Mouse (Mus musculus) heart, embryonic 12.5 days (tissue): Measurements from ENCODE around the gene Plod2. TPM values are rescaled to one million over a fixed set of nuclear protein-coding genes. Genes with fewer than 3 reads are reported as not detected.

ENCODE experiments used
- ATAC-seq: fragments of 200-750 bp; cut with Nextera tagmentation; 2 replicates; pipeline ENCODE4 v1.8.0; 2017; ENCODE audit warnings: moderate TSS enrichment, moderate library complexity; ENCODE audit not compliant: insufficient number of reproducible peaks, low FRiP score
- H3K27ac ChIP-seq: fragments of 300-500 bp; sonication (generic); 2 replicates; pipeline ENCODE4 v1.5.1; 2016; ENCODE audit warnings: mild to moderate bottlenecking, moderate library complexity; ENCODE audit not compliant: poor library complexity, severe bottlenecking
- H3K27me3 ChIP-seq: fragments of 300-500 bp; sonication (generic); replicated peaks from 2 replicates; pipeline ENCODE4 v1.6.1; 2016; ENCODE audit warnings: mild to moderate bottlenecking, moderate library complexity
- H3K36me3 ChIP-seq: fragments of 300-500 bp; sonication (generic); 2 replicates; pipeline ENCODE4 v1.6.1; 2016; ENCODE audit warnings: mild to moderate bottlenecking, moderate library complexity
- H3K4me1 ChIP-seq: fragments of 300-500 bp; sonication (generic); replicated peaks from 2 replicates; pipeline ENCODE4 v1.6.1; 2016; ENCODE audit warnings: mild to moderate bottlenecking
- H3K4me2 ChIP-seq: fragments of 300-500 bp; sonication (generic); 2 replicates; pipeline ENCODE4 v1.6.1; 2016; ENCODE audit warnings: mild to moderate bottlenecking, moderate library complexity
- H3K4me3 ChIP-seq: fragments of 300-500 bp; sonication (generic); 2 replicates; pipeline ENCODE4 v1.5.1; 2016; ENCODE audit warnings: mild to moderate bottlenecking
- H3K9ac ChIP-seq: fragments of 300-500 bp; sonication (generic); 2 replicates; pipeline ENCODE4 v1.6.1; 2016; ENCODE audit warnings: mild to moderate bottlenecking, moderate library complexity
- H3K9me3 ChIP-seq: fragments of 300-500 bp; sonication (generic); replicated peaks from 2 replicates; pipeline ENCODE4 v1.6.1; 2016; ENCODE audit warnings: mild to moderate bottlenecking, moderate library complexity
- WGBS: fragments of 180-500 bp; shearing (Covaris S2); methylation state at CpG from one replicate; pipeline ENCODE4 v1.1.7; 2016; 5-methylcytosine and 5-hydroxymethylcytosine counted together
- polyA plus RNA-seq: library from polyadenylated mRNA; unstranded; fragments of >200 nt; fragmentation: Nextera tagmentation; extraction: Ambion mirVana; gene quantifications from 2 replicates; pipeline ENCODE4 v1.2.1, GENCODE M21; 2016

Gene Plod2
- polyA plus RNA-seq = 47.1 and 48.6 TPM in 2 replicates

GRCm38 (mm10) chr9:92541977-92542561 lies at the start of gene Plod2:
Gene Plod2, plus strand, starts transcription at chr9:92542223.
- Histone ChIP-seq H3K4me3 (peak within 1 kb of the TSS; percentile 74), H3K4me2 (peak within 1 kb of the TSS; percentile 79), H3K4me1 (peaks cover 12% of the 10 kb centered on the region), H3K9me3 (no peaks in the 10 kb centered on the region), H3K36me3 (no peaks in the 10 kb centered on the region), H3K9ac (peak within 1 kb of the TSS; percentile 86), H3K27me3 (no peaks in the 10 kb centered on the region), H3K27ac (peak within 1 kb of the TSS; percentile 74)
- WGBS = 0% methylated on average over 63 of the region's 67 CpGs
- peak; percentile 95 for ATAC-seq

GRCm38 (mm10) chr9:92499710-92500410 lies 42.2 kb upstream of the Plod2 start:
- Histone ChIP-seq H3K9me3 (no peaks in the 10 kb centered on the region), H3K36me3 (no peaks in the 10 kb centered on the region), H3K4me3 (no peak overlapping the region), H3K9ac (no peak overlapping the region), H3K27ac (no peak overlapping the region), H3K4me1 (no peaks in the 10 kb centered on the region), H3K4me2 (no peak overlapping the region), H3K27me3 (no peaks in the 10 kb centered on the region)
- ATAC-seq = no peak
- 43% methylated on average over 12 of the region's 12 CpGs for WGBS

- H3K4me1 ChIP-seq = no peaks in the 10 kb centered on the region
- H3K4me3 ChIP-seq = no peak overlapping the region
- no peak overlapping the region for H3K4me2 ChIP-seq
- WGBS = 71% methylated on average over 3 of the region's 3 CpGs
- H3K9ac ChIP-seq = no peak overlapping the region
- H3K27ac ChIP-seq = no peak overlapping the region
- H3K9me3 ChIP-seq = no peaks in the 10 kb centered on the region
- no peak for ATAC-seq
- H3K36me3 ChIP-seq = no peaks in the 10 kb centered on the region
- H3K27me3 ChIP-seq = no peaks in the 10 kb centered on the region
Measured at GRCm38 (mm10) chr9:92504256-92504655, 37.8 kb upstream of the Plod2 start.

- H3K27ac ChIP-seq = no peak overlapping the region
- no peak overlapping the region for H3K4me3 ChIP-seq
- H3K4me1 ChIP-seq = no peaks in the 10 kb centered on the region
- 68% methylated on average over 1 of the region's 1 CpGs for WGBS
- H3K9ac ChIP-seq = no peak overlapping the region
- no peaks in the 10 kb centered on the region for H3K36me3 ChIP-seq
- H3K9me3 ChIP-seq = no peaks in the 10 kb centered on the region
- ATAC-seq = no peak
- H3K4me2 ChIP-seq = no peak overlapping the region
- H3K27me3 ChIP-seq = no peaks in the 10 kb centered on the region
Measured at GRCm38 (mm10) chr9:92504889-92505288, 37.1 kb upstream of the Plod2 start.

- no peaks in the 10 kb centered on the region for H3K4me1 ChIP-seq
- no peak overlapping the region for H3K4me3 ChIP-seq
- no peaks in the 10 kb centered on the region for H3K9me3 ChIP-seq
- no peak for ATAC-seq
- H3K27ac ChIP-seq = no peak overlapping the region
- H3K4me2 ChIP-seq = no peak overlapping the region
- H3K36me3 ChIP-seq = no peaks in the 10 kb centered on the region
- H3K9ac ChIP-seq = no peak overlapping the region
- H3K27me3 ChIP-seq = no peaks in the 10 kb centered on the region
Measured at GRCm38 (mm10) chr9:92511696-92512095, 30.3 kb upstream of the Plod2 start.

GRCm38 (mm10) chr9:92517036-92517435 lies 25.0 kb upstream of the Plod2 start:
- peaks cover 4% of the 10 kb centered on the region; the same call in 1 of the 2 replicates for H3K36me3 ChIP-seq
- no peak for ATAC-seq
- H3K4me2 ChIP-seq = no peak overlapping the region
- no peaks in the 10 kb centered on the region for H3K4me1 ChIP-seq
- WGBS = 91% methylated on average over 12 of the region's 12 CpGs
- no peak overlapping the region for H3K27ac ChIP-seq
- H3K9me3 ChIP-seq = peaks cover 6% of the 10 kb centered on the region
- H3K27me3 ChIP-seq = no peaks in the 10 kb centered on the region
- H3K4me3 ChIP-seq = no peak overlapping the region
- no peak overlapping the region for H3K9ac ChIP-seq

GRCm38 (mm10) chr9:92520751-92521150 lies 21.3 kb upstream of the Plod2 start:
- no peaks in the 10 kb centered on the region for H3K4me1 ChIP-seq
- WGBS = 88% methylated on average over 10 of the region's 10 CpGs

GRCm38 (mm10) chr9:92524506-92524905 lies 17.5 kb upstream of the Plod2 start:
- H3K9ac ChIP-seq = no peak overlapping the region
- no peaks in the 10 kb centered on the region for H3K27me3 ChIP-seq
- no peak for ATAC-seq
- H3K27ac ChIP-seq = no peak overlapping the region
- no peak overlapping the region for H3K4me3 ChIP-seq
- H3K36me3 ChIP-seq = no peaks in the 10 kb centered on the region
- 69% methylated on average over 4 of the region's 4 CpGs for WGBS
- H3K4me1 ChIP-seq = no peaks in the 10 kb centered on the region
- no peak overlapping the region for H3K4me2 ChIP-seq
- no peaks in the 10 kb centered on the region for H3K9me3 ChIP-seq

More at GRCm38 (mm10) chr9:92520751-92521150, 21.3 kb upstream of the Plod2 start:
- Histone ChIP-seq H3K27me3 (no peaks in the 10 kb centered on the region), H3K9me3 (peaks cover 6% of the 10 kb centered on the region), H3K27ac (no peak overlapping the region), H3K4me2 (no peak overlapping the region), H3K4me3 (no peak overlapping the region), H3K36me3 (peaks cover 4% of the 10 kb centered on the region; the same call in 1 of the 2 replicates), H3K9ac (no peak overlapping the region)
- no peak for ATAC-seq

GRCm38 (mm10) chr9:92530055-92530454 lies 12.0 kb upstream of the Plod2 start:
- ATAC-seq = no peak
- no peaks in the 10 kb centered on the region for H3K9me3 ChIP-seq
- no peak overlapping the region for H3K4me2 ChIP-seq
- H3K36me3 ChIP-seq = no peaks in the 10 kb centered on the region
- no peaks in the 10 kb centered on the region for H3K27me3 ChIP-seq
- no peak overlapping the region for H3K27ac ChIP-seq
- H3K9ac ChIP-seq = no peak overlapping the region
- H3K4me1 ChIP-seq = no peaks in the 10 kb centered on the region
- 72% methylated on average over 3 of the region's 3 CpGs for WGBS
- no peak overlapping the region for H3K4me3 ChIP-seq

- Histone ChIP-seq H3K27me3 (no peaks in the 10 kb centered on the region), H3K4me1 (no peaks in the 10 kb centered on the region), H3K9ac (no peak overlapping the region), H3K9me3 (no peaks in the 10 kb centered on the region), H3K36me3 (no peaks in the 10 kb centered on the region), H3K27ac (no peak overlapping the region), H3K4me2 (no peak overlapping the region), H3K4me3 (no peak overlapping the region)
- 52% methylated on average over 6 of the region's 6 CpGs for WGBS
- no peak for ATAC-seq
Measured at GRCm38 (mm10) chr9:92537735-92538134, 4.3 kb upstream of the Plod2 start.

GRCm38 (mm10) chr9:92538216-92538615 lies 3.8 kb upstream of the Plod2 start:
- H3K9ac ChIP-seq = no peak overlapping the region
- no peaks in the 10 kb centered on the region for H3K36me3 ChIP-seq
- no peaks in the 10 kb centered on the region for H3K27me3 ChIP-seq
- H3K4me1 ChIP-seq = no peaks in the 10 kb centered on the region
- H3K27ac ChIP-seq = no peak overlapping the region
- no peaks in the 10 kb centered on the region for H3K9me3 ChIP-seq
- ATAC-seq = no peak
- WGBS = 75% methylated on average over 6 of the region's 6 CpGs
- H3K4me2 ChIP-seq = no peak overlapping the region
- H3K4me3 ChIP-seq = no peak overlapping the region
